Mouse (Mus musculus) liver, embryonic 14.5 days (tissue): ENCODE measurements around the gene Gmfg.

ENCODE experiments used
- CTCF ChIP-seq: IDR thresholded peaks from 2 replicates; pipeline ENCODE4 v1.5.1; 2016; ENCODE audit warnings: antibody characterized with exemption, low read depth, control low read depth
- EP300 ChIP-seq: IDR thresholded peaks from 2 replicates; pipeline ENCODE4 v1.6.1; 2016; ENCODE audit warnings: antibody characterized with exemption, low read depth

- no peak for TF ChIP-seq CTCF
- TF ChIP-seq EP300, result no peak
Measured at GRCm38 (mm10) chr7:28444344-28444974, 7.2 kb downstream of the Gmfg start.
